Mouse (Mus musculus) olfactory bulb, adult 2 months (tissue): ENCODE data around the gene Zar1l.

Experiments
- CTCF ChIP-seq: fragments of 200-500 bp; IDR thresholded peaks from 2 replicates; pipeline ENCODE4 v1.5.1; 2012; ENCODE audit warnings: low read depth, mild to moderate bottlenecking, low read length, moderate library complexity; ENCODE audit not compliant: insufficient read depth
- POLR2A ChIP-seq: fragments of 200-500 bp; IDR thresholded peaks from 2 replicates; pipeline ENCODE4 v1.6.1; 2012; ENCODE audit warnings: mild to moderate bottlenecking, low read depth, low read length, moderate library complexity; ENCODE audit not compliant: insufficient read depth

GRCm38 (mm10) chr5:150513264-150513663 is 4.7 kb downstream of the Zar1l start:
- no peak for TF ChIP-seq CTCF
- TF ChIP-seq POLR2A = no peak
